Mouse (Mus musculus) kidney, adult 18-20 months (tissue): Measurements from ENCODE around the gene Mamdc2.

ENCODE experiments used
- DNase-seq: peaks from one replicate; pipeline ENCODE4 v3.0.0; 2021

Mamdc2 gene

DNA sequence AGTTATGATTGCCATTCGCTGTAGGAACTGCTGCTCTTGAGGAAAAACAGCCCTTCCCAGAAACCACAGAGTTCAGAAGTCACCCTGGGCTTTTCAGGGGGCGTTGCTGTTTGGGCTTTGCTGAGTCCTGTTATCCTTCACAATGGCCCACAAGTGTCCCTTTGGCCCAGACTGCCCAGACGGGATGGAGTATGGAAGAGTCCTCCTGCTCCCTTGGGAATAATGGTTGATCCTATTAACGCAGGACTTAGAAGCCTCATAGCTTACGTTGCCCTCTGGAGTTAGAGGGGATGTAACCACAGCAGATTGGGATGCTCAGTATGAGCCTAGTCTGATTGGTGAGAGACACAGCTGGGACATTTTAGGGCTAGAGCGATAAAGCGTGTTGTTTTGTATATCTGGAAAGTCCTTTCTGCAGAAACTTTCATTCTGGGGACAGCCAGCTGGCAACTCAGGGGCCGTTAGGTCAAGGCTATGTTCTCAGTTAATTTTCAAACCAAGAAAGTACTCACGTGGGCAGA lies 94.3 kb downstream of the Mamdc2 start:
- DNase-seq = peak; percentile 35

DNA sequence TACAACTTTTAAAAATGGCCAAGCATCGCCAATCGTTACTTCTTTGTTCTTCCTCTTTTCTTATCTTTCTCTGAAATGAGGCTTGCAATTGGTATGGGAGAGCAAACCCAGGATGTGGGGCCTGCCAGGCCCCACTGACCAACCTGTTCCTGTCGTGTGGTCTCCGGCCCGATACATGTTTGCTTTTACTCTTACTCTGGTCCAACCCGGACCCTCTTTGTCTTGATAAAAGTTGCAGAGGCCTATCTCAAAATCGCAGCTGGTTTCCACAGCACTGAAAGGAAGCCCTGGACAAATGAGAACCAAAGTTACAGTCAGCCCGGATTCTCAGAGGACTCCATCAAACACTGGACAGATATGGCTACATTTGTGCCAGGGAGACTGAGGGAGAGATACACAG lies 95.1 kb downstream of the Mamdc2 start:
- no peak for DNase-seq

DNA sequence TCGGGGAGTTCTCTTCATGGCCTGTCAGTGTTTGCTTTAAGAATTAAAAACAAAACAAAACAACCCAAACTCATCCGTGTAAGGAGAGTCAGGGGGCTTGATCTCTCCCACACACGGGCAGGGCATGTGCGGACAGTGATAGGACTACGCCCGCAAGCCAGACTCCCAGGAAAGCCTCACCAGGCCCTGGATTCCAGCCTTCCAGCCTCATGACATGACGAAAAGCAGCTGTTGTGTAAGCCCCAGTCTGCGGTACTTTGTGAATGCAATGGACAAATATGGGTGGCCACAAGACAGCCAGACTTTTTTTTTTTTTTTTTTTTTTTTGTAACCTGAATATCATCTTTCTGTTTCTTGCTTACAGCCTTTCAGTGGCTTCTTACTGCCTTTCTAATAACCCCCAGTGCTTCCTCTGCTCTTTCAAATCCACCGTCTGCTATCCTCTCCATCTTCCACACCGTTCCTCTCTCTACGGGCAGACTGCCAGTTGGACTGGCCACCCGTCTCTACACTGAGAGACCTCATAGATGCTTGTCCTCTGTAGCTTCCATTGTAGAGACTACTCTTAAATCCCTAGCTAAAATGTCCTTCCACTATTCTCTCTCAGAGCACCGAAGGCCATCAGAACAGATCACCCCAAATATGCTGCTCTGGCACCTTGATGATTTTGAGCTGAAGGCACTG lies 96.3 kb downstream of the Mamdc2 start:
- DNase-seq = no peak

DNA sequence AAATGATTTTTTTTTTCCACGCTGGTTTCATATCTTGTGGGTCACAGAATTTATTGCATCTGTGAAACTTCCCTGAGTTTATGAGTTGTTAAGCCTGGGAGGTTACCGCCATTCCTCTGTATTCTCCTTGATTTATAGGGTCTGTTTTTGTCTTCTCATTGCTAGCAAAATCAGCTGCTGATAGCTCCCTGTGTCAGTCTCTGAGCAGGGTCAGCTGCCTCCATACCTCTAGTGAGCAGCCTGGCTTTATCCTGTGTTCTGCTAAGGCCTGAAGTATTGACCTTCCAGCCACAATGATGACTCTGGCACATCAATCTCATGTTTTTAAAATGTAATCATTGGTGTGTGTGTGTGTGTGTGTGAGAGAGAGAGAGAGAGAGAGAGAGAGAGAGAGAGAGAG lies 98.3 kb downstream of the Mamdc2 start:
- no peak for DNase-seq

DNA sequence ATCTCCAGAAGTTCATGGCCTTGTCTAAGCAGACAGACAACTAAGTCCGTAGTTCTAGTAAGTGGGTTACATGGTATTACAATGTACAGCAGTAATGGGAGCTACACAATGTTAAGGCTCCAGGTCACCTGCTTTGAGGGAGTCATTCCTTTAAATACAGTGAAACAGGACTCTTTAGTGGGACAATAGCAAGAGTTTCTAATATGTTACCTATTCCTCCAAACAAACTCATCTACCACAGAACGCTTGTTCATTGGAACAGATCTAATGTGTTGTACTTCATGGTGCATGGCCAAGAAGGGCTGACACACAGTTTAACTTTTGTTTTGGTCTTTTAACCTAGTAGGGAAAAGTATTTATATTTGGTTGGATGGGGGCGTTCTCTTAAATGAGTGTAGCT lies 105.5 kb downstream of the Mamdc2 start:
- no peak for DNase-seq

DNA sequence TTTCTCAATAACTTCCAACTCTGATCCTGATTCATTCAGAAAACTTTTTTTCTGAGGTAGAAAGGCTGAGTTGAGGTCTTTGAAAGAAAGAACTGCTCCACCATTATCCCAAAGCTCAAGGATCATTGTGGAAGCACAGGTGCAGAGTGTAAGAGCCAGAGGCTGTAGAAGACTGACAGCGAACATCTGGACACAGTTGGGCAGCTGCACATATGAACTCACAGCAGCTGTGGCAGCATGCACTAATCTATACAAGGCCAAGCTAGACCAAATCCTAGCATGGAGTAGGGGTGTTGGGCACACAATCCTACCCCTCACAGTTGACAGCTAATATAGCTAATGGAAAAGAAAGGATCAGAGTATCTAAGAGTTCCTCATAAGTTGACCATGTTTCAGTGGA lies 115.4 kb downstream of the Mamdc2 start:
- DNase-seq = no peak

DNA sequence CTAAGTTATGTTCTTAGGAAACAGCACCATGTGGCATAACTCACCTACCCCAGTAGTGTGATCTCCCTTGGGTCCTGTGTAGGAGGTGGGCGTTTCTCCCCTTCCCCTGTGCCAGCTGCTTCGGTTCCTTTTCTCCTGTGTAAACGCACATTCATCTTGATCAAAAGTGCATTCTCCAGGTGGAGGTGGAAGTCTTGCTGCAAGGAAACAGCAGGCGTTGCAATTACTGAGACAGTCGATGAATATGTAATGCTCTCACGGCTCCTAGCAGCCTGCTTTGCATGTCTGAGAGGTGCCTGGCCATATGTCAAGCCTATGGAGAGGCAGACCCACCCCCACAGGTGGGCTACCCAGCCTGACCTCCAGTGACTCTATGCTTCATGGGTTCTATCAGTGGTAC lies 117.4 kb downstream of the Mamdc2 start:
- DNase-seq = no peak

DNA sequence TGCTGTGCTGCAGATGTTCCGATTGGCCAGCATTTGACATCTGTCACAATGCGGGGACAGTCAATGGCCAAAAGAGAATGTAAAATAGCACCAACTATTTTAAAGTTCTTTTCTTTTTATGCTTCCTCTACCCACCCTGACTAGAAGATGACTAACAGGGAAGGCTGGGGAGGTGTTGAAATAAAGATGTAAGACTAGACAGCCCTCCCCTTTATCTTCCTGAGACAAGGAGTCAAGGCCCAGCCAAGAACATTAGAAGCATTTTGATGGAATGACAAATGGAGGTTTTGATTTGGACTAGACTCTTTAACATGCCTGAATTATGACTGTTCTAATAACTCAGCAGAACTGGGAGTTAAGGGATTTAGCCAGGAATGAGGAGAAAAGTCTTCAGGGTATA lies 118.9 kb downstream of the Mamdc2 start:
- DNase-seq = no peak

DNA sequence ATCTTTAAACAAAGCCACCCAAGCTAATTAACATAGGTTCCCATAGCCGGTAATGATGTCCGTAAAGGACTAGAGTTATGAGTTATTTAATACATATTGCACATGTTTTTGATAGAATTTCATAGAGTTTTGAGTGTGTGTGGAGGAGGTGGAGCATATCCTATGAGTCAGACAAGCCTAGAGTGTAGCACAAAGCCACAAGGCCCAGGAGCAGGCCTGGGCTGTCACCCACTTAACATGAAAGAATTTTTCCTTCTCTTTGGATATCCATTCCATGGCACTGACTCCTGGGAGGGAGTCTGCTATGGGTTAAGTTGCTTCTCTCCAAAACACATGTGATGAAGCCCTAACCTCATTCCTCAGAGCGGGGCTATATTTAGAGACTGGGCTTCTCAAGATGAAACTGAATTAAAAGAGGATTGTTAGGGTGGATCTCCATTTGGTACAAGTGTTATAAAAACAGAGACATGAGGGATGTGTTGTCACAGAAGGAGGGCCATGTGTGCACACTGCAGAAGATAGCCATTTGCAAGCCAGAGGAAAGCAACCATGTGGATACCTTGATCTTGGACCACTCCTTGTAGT lies 121.1 kb downstream of the Mamdc2 start:
- DNase-seq = no peak

DNA sequence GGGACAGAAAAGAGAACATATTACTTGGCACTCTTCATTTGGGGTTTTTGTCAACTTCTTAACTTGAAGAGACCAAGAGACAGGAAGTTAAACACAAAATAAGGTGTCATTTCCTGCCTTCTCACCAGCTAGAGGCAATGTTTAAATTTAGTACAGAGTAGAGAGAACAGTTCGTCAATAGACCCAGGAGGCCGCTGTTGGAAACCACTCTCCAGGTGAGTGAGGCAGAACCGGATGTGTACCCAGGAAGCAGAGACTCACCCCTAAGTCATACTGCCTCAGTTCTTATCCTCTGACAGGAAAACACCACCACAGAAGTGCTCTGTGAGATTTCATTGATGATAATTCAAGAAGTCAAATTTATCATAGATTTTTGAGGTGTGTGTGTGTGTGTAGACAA lies 125.1 kb downstream of the Mamdc2 start:
- DNase-seq = no peak

DNA sequence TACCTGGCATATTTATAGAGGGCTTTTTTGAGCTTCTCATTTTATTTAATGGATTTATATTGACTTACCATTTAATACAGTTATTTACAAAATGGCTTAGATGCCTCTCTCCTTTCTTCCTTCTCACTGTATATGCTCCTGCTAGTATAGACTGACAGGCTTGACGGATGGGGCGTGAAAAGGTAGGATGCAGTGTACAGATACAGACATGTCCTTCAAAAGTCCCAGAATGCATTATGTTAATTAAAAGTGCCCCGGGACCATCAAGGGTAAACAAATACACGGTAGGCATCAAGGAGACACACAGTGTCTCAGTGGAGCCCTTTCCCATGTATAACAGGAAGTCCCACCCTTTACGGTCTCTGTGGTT lies 130.3 kb downstream of the Mamdc2 start:
- DNase-seq = no peak

DNA sequence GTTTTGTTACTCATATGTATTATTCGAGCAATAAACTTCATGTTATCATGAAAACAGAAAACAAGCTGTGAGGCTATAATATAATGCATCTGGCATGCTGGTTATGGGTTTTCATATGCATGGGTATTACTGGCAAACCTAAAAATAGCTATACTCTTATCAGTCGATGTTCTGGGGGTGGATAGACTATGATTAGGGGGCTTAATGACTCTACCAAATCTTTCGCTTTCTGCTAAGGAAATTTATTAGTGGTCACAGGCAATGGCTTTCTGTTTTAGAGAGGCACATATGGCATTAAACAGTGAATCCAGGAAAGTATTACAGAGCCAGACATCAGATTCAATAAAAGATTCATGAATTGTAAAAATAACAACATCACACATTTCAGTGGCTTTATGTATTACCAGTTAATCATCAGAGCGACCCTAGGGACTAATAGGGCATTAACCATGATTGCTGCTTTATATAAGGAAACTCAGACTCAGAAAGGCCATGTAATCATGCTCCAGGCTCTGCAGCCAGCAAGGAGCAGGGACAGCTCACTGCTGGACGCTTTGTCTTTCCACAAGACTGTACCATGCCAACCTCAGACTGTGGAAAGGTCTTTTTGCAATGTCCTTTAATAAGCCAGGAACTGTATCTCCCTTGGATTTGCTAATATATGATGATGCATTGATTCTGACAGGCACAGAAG lies 130.8 kb downstream of the Mamdc2 start:
- no peak for DNase-seq

DNA sequence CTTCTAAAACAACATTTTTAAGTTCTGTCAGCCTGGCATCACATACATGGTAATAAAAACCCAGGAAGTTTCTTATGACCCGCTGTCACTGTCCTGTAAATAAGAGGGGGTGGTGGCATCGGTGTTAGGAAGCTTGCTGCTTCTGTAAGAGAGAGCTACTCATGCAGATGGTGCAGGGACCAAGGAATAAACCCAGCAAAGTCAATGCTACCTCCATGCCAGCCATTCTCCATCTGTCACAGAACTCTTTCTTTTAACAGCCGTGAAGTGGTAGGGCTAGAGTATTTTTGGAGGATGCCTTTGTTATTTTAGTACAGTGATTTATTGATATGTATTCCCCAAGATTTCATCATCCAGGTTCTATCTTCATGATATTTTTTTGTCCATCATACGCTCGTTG lies 131.4 kb downstream of the Mamdc2 start:
- no peak for DNase-seq

DNA sequence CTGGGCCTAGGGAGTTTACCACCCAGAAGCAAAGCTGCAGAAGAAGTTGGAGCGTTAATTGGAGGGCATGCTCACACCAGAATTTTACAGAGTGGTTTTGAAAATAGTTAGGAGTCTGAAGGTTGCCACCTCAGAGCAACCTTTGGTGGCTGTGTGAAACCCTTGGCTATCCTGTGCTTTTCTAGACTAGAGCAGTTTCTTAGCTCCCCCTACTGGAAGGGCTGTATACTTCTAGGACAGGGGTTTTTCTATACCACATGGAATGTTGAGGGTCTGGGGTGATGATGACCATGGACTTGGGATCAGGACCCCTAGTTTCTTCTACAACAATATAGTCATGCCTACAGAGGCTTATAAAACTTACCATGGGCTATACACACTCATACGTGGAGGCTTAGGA lies 138.3 kb downstream of the Mamdc2 start:
- DNase-seq = no peak

DNA sequence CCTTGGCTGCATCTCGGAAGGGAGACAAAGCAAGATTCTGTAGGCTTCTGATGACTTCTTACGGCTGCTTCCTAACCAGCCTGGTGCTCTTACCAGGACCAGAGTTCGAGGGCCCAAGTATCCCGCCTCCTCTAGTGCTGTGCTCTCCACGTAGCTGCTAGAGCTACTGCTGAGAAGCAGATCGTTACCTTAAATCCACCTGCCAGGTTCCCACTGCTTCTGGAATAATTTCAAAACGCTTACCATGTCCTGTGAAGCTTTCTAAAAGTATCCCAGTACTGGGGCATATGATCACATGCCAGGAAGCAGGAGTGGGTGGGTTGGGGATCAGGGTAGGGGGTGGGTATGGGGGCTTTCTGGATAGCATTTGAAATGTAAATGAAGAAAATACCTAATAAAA lies 141.6 kb downstream of the Mamdc2 start:
- DNase-seq = no peak

DNA sequence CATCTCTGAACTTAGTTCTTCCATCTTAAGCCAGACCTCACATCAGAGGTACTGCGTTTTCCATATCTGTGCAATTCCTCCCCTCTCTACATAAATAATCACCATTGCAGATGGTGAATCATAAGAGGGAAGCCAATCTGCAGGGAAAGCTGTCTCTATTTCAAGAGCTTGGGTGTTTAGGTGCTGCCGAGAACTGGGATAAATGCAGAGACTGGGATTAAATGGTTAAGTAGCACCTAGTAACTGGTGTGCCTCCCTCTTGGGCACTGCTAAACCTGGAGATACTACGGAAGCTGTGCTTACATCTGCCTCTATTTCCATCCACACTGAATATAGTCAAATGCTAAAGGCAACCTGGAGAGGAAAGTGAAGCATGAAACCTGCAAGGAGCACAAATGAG lies 148.3 kb downstream of the Mamdc2 start:
- no peak for DNase-seq

DNA sequence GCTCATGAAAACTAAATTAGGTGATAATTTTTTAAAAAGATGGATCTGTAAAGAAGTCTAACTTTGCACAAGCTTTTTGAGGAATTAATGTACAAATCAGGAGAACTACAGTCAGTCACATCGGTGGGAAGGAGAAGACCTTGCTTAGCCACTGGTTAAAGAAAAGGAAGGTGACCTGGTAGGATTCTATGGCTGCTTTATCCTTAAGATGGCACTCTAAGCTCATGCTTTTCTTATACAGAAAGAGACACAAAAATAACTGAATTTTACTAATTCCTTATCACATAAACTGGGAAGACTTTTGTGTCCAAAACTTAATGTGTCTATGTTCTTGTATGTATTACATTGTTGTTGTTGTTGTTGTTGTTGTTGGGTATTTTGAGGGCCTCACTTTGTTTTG lies 149.3 kb downstream of the Mamdc2 start:
- no peak for DNase-seq

DNA sequence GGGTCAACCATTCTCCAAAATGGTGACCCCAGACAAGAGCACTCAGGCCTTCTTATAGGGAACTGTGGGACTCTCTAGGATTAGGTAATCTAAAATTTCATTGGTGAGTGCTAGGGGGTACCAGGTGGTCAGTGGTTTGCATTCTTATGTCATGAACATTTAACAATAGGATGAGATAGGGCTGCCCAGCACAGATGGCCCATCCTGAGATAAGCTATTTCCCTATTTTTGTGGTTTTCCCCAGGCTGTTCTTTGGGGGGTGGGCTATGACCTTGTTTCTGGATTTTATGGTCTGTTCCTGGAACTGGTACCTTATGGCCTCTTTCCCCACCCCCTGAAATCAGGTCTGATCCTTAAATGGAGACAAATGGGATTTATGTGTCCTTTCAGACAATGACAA lies 151.1 kb downstream of the Mamdc2 start:
- DNase-seq = no peak

DNA sequence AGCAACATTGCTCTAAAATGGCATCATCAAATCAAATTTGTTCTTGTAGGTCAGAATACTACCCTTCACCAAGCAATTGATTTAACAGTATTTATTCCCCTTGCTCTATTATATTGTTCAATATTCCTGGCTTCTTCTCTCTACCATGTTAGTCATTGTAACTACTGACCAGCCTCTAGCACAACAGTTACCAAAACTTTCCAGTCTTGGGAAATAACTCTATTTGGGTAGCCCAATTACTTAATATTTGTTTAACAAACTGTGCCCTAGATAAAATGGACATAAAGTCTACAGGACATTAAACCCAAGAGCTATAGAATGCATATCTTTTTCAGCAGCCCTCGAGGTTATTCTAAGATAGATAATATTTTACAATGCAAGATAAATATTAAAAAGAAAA lies 159.0 kb downstream of the Mamdc2 start:
- DNase-seq = no peak

DNA sequence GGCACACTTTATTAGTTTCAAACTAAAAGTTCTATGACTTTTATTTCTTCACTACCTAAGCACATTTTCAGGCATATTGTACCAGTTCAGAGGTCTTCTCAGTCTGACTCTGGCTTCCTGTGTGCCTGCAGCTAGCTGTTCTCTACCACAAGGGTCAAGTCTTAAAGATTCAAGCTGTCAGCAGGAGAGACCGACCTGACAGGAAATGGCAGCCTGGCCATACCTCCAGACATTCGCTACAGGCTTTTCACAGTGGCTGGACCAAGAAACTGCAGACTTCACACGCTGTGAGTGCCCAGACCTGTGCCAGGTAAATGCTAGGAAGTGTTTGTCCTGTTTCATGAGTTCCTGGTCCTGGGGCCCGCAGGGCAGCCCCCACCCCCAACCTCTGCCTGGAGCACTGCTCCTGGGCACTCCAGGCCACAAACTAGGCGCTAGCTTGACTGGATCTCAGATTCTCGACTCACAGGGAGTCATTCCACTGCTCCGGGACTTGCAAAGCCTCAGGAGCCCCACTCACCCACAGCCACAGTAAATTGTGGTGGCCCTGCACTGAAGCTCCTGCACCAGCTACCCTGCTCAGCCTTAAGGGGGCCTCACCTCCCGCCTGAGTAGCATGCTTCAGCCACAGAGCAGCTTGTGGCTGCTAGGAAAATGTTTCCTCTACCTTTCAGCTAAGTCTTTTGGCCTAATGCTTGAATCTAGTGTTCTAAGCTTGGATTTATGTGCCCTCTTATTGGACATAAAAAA lies 166.2 kb downstream of the Mamdc2 start:
- DNase-seq = no peak

DNA sequence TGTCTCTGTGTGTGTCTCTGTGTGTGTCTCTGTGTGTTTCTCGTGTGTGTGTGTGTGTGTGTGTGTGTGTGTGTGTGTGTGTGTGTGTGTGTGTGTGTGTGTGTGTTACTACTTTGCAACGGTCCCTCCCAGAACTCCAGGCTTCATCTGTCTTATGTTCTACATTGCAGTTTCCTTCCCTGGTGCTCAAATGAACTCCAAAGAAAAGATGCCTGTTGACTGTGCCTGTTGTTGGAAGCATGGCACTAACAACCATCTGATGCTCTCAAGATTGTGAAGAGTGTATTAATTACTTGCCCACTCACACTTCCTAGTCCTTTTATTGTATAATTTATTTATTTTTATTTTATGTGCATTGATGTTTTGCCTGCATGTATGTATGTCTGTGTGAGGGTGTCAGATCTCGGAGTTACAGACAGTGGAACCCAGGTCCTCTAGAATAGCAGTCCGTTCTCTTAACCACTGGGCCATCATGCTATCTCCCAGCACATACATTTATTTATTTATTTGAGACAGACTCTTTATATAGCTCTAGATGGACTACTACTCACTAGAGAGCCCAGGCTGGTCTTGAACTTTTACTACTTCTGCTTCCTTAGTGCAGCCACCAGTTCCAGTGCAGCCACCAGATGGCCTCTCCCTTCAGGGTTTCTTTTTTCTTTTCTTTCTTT lies 174.1 kb downstream of the Mamdc2 start:
- DNase-seq = no peak

DNA sequence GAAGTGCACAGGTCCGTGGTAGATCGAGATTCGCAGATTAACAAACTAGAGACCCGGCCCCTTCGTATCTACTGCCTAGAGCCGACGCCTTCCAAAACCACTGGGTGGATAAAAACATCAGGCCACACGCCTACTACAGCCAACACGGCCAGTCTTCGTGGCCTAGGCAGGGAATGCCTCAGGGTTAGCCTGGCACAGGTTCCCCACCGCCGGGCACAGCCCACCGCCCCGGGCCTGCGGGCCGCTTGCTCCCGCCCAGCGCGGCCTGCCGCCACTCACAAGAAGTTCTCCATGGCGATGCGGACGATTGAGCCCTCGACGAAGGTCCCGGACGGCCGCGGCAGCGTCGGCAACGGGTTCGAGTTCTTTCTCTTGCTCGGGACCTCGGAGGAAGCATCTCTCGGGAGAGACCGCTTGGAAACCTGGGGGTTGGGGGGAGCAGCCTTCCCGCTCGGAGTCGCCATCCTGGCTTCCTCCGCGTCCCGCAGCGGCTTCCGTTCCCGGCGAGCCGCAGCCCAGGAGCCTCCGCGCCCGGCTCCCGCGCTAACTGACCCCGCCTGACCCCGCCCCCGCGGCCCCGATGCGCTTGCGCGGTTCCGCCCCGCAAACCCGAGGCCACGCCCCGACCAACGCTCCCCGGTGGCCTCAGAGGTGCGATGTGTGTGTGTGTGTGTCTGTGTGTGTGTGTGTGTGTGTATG lies 174.7 kb downstream of the Mamdc2 start, which contains the start of gene Smc5:
Gene Smc5 (minus strand): TSS at position 543 of the 699 bp plus-strand sequence.
- peak; percentile 92 for DNase-seq
